Mouse (Mus musculus): ENCODE measurements around the gene Col28a1. TPM values are rescaled to one million over a fixed set of nuclear protein-coding genes. Genes with fewer than 3 reads are reported as not detected.

The Col28a1 gene
- polyA plus RNA-seq, 1 experiment from 2014 or later = not detected

- H3K27ac ChIP-seq (ENCODE audit: low read depth, low read length) = no peak overlapping the region
- ATAC-seq (ENCODE audit: low FRiP score) (no peak), DNase-seq (ENCODE audit: low spot score, missing footprints) (no peak)
- H3K9ac ChIP-seq (ENCODE audit: low read length) = no peak overlapping the region
- H3K4me1 ChIP-seq (ENCODE audit: control insufficient read depth, insufficient read depth, low read length) = peaks cover 3% of the 10 kb centered on the region; the same call in 1 of the 2 replicates
- H3K9me3 ChIP-seq (ENCODE audit: control insufficient read depth, low read length) = no peaks in the 10 kb centered on the region
- H3K4me3 ChIP-seq (ENCODE audit: low read depth, low read length) = no peak overlapping the region
- H3K36me3 ChIP-seq (ENCODE audit: control insufficient read depth, insufficient read depth, low read length) = no peaks in the 10 kb centered on the region
- 95% methylated on average over 2 of the region's 2 CpGs for WGBS
- no peaks in the 10 kb centered on the region for H3K27me3 ChIP-seq (ENCODE audit: control insufficient read depth, insufficient read depth, low read length)
- H3K4me2 ChIP-seq = no peak overlapping the region
Observed at GRCm38 (mm10) chr6:8176116-8176515, 16.3 kb downstream of the Col28a1 start.

GRCm38 (mm10) chr6:8175346-8175745, 17.1 kb downstream of the Col28a1 start:
- Histone ChIP-seq H3K4me3 (ENCODE audit: low read depth, low read length) (no peak overlapping the region), H3K27ac (ENCODE audit: low read depth, low read length) (no peak overlapping the region), H3K27me3 (ENCODE audit: control insufficient read depth, insufficient read depth, low read length) (no peaks in the 10 kb centered on the region), H3K9ac (ENCODE audit: low read length) (no peak overlapping the region), H3K4me1 (ENCODE audit: control insufficient read depth, insufficient read depth, low read length) (peaks cover 3% of the 10 kb centered on the region; the same call in 1 of the 2 replicates), H3K4me2 (no peak overlapping the region), H3K36me3 (ENCODE audit: control insufficient read depth, insufficient read depth, low read length) (no peaks in the 10 kb centered on the region), H3K9me3 (ENCODE audit: control insufficient read depth, low read length) (no peaks in the 10 kb centered on the region)
- ATAC-seq (ENCODE audit: low FRiP score) (no peak), DNase-seq (ENCODE audit: low spot score, missing footprints) (no peak)
- WGBS = 93% methylated on average over 7 of the region's 7 CpGs

DNA sequence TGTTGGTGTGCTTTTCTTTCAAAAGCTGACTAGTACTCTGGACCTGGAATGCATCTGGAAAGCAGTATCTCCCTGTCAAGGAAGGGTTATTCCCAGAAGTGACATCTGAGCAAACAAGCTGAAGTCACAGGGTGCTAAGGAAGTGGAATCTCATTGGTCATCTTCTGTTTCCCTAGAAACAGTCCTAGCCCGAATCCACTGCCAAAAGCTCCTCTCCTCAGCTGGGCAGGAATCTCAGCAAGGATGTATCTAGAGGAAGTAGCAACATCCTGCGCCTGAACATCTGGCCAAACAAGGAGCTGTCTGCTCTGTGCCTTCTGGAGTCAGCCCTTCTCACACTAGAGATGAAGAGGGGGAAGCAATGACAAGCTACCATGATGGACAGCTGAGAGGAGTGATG, 18.4 kb downstream of the Col28a1 start:
- 0 out of 2 replicates have a peak, but pooled peaks have one; percentile 43 for ATAC-seq (ENCODE audit: low FRiP score)
- Histone ChIP-seq H3K9me3 (ENCODE audit: control insufficient read depth, low read length) (no peaks in the 10 kb centered on the region), H3K27me3 (ENCODE audit: control insufficient read depth, insufficient read depth, low read length) (no peaks in the 10 kb centered on the region), H3K4me1 (ENCODE audit: control insufficient read depth, insufficient read depth, low read length) (peaks cover 2% of the 10 kb centered on the region; the same call in 1 of the 2 replicates), H3K9ac (ENCODE audit: low read length) (no peak overlapping the region), H3K4me2 (no peak overlapping the region), H3K36me3 (ENCODE audit: control insufficient read depth, insufficient read depth, low read length) (no peaks in the 10 kb centered on the region), H3K4me3 (ENCODE audit: low read depth, low read length) (no peak overlapping the region), H3K27ac (ENCODE audit: low read depth, low read length) (no peak overlapping the region)
- no peak for DNase-seq (ENCODE audit: low spot score, missing footprints)
- 56% methylated on average over 2 of the region's 2 CpGs for WGBS

DNA sequence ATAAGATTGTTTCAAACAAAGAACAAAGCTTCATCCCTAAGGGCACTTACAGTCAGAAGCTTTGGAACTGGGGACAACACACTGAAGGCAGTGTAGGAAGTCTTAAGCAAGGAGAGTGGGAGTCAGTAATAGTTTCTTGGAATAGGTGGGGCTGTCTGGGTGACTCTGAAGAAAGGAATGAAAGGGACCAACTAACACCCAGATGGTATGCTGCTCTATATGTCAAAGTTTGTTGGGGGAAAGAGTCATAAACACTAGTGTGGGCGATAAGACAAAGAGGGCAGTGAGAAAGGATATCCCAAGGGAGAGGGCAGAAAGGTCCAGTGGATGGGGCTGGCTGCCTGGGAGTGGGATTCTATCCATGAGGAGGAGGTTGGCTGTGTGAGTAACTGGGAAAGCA, 20.3 kb downstream of the Col28a1 start:
- H3K27ac ChIP-seq (ENCODE audit: low read depth, low read length) = no peak overlapping the region
- H3K27me3 ChIP-seq (ENCODE audit: control insufficient read depth, insufficient read depth, low read length) = no peaks in the 10 kb centered on the region
- no peaks in the 10 kb centered on the region for H3K9me3 ChIP-seq (ENCODE audit: control insufficient read depth, low read length)
- no peak overlapping the region for H3K4me3 ChIP-seq (ENCODE audit: low read depth, low read length)
- no peak for DNase-seq (ENCODE audit: low spot score, missing footprints)
- no peak overlapping the region for H3K9ac ChIP-seq (ENCODE audit: low read length)
- no peak overlapping the region for H3K4me2 ChIP-seq
- H3K36me3 ChIP-seq (ENCODE audit: control insufficient read depth, insufficient read depth, low read length) = no peaks in the 10 kb centered on the region
- no peak for ATAC-seq (ENCODE audit: low FRiP score)
- WGBS = 65% methylated on average over 1 of the region's 1 CpGs
- H3K4me1 ChIP-seq (ENCODE audit: control insufficient read depth, insufficient read depth, low read length) = no peaks in the 10 kb centered on the region

- Histone ChIP-seq H3K27me3 (ENCODE audit: control insufficient read depth, insufficient read depth, low read length) (no peaks in the 10 kb centered on the region), H3K9ac (ENCODE audit: low read length) (no peak overlapping the region), H3K4me2 (no peak overlapping the region), H3K4me3 (ENCODE audit: low read depth, low read length) (no peak overlapping the region), H3K27ac (ENCODE audit: low read depth, low read length) (no peak overlapping the region), H3K36me3 (ENCODE audit: control insufficient read depth, insufficient read depth, low read length) (no peaks in the 10 kb centered on the region), H3K4me1 (ENCODE audit: control insufficient read depth, insufficient read depth, low read length) (no peaks in the 10 kb centered on the region), H3K9me3 (ENCODE audit: control insufficient read depth, low read length) (no peaks in the 10 kb centered on the region)
- no peak for ATAC-seq (ENCODE audit: low FRiP score)
- 80% methylated on average over 1 of the region's 1 CpGs for WGBS
- no peak for DNase-seq (ENCODE audit: low spot score, missing footprints)
Observed at GRCm38 (mm10) chr6:8164741-8165140, 27.7 kb downstream of the Col28a1 start.

DNA sequence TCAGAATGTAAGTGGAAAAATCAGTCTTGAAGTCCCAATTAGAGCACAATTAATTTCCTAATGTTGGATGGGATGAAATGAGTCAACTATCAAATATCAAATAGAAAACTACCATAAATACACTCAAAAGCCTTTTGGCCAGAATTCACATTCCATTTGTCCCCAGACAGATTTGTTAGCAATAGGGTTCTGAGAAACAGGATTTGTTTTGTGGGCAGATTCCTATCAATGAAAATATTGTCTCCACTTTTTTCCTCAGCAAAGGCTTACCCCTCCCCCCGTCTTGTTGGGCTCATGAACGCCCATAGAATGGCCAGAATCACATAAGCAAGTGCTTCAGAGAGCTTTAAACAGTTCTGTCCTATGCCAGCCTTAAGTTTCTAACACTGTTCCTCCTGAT, 32.4 kb downstream of the Col28a1 start:
- Histone ChIP-seq H3K9me3 (ENCODE audit: control insufficient read depth, low read length) (no peaks in the 10 kb centered on the region), H3K4me3 (ENCODE audit: low read depth, low read length) (no peak overlapping the region), H3K27me3 (ENCODE audit: control insufficient read depth, insufficient read depth, low read length) (no peaks in the 10 kb centered on the region), H3K36me3 (ENCODE audit: control insufficient read depth, insufficient read depth, low read length) (no peaks in the 10 kb centered on the region), H3K9ac (ENCODE audit: low read length) (no peak overlapping the region), H3K27ac (ENCODE audit: low read depth, low read length) (no peak overlapping the region), H3K4me1 (ENCODE audit: control insufficient read depth, insufficient read depth, low read length) (no peaks in the 10 kb centered on the region), H3K4me2 (no peak overlapping the region)
- DNase-seq (ENCODE audit: low spot score, missing footprints) (no peak), ATAC-seq (ENCODE audit: low FRiP score) (no peak)
- WGBS = 59% methylated on average over 2 of the region's 2 CpGs

DNA sequence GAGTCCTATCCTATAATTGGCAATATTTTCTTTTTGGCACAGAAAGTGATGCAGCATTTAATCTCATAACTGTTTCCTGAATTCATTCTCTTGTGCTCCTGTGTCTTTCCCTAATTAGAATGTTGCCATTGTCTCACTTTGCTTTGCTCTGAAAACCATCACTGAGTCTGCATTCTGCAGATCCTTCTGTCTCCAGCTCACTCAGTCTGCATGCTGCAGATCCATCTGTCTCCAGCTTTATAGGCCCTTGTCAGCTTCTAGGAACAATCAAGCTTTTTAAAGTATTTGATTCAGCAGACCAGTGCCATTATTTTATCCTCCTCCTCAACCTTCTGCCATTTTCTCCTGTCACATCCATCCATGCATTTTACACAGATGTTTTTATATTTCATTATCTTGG, 35.3 kb downstream of the Col28a1 start:
- no peaks in the 10 kb centered on the region for H3K4me1 ChIP-seq (ENCODE audit: control insufficient read depth, insufficient read depth, low read length)
- H3K27ac ChIP-seq (ENCODE audit: low read depth, low read length) = no peak overlapping the region
- ATAC-seq (ENCODE audit: low FRiP score) = no peak
- H3K27me3 ChIP-seq (ENCODE audit: control insufficient read depth, insufficient read depth, low read length) = no peaks in the 10 kb centered on the region
- H3K4me2 ChIP-seq = no peak overlapping the region
- H3K4me3 ChIP-seq (ENCODE audit: low read depth, low read length) = no peak overlapping the region
- H3K9ac ChIP-seq (ENCODE audit: low read length) = no peak overlapping the region
- no peak for DNase-seq (ENCODE audit: low spot score, missing footprints)
- H3K9me3 ChIP-seq (ENCODE audit: control insufficient read depth, low read length) = no peaks in the 10 kb centered on the region
- H3K36me3 ChIP-seq (ENCODE audit: control insufficient read depth, insufficient read depth, low read length) = no peaks in the 10 kb centered on the region

GRCm38 (mm10) chr6:8152551-8153361, 39.7 kb downstream of the Col28a1 start:
- H3K27me3 ChIP-seq (ENCODE audit: control insufficient read depth, insufficient read depth, low read length) = no peaks in the 10 kb centered on the region
- no peaks in the 10 kb centered on the region for H3K9me3 ChIP-seq (ENCODE audit: control insufficient read depth, low read length)
- H3K27ac ChIP-seq (ENCODE audit: low read depth, low read length) = no peak overlapping the region
- WGBS = 65% methylated on average over 10 of the region's 10 CpGs
- H3K9ac ChIP-seq (ENCODE audit: low read length) = no peak overlapping the region
- H3K36me3 ChIP-seq (ENCODE audit: control insufficient read depth, insufficient read depth, low read length) = no peaks in the 10 kb centered on the region
- ATAC-seq (ENCODE audit: low FRiP score) (peak; percentile 66; the same call in 1 of the 2 replicates), DNase-seq (ENCODE audit: low spot score, missing footprints) (no peak)
- no peak overlapping the region for H3K4me3 ChIP-seq (ENCODE audit: low read depth, low read length)
- no peaks in the 10 kb centered on the region for H3K4me1 ChIP-seq (ENCODE audit: control insufficient read depth, insufficient read depth, low read length)
- H3K4me2 ChIP-seq = no peak overlapping the region

- ATAC-seq (ENCODE audit: low FRiP score) (no peak), DNase-seq (ENCODE audit: low spot score, missing footprints) (no peak)
- no peak overlapping the region for H3K4me3 ChIP-seq (ENCODE audit: low read depth, low read length)
- no peak overlapping the region for H3K9ac ChIP-seq (ENCODE audit: low read length)
- no peaks in the 10 kb centered on the region for H3K9me3 ChIP-seq (ENCODE audit: control insufficient read depth, low read length)
- no peak overlapping the region for H3K4me2 ChIP-seq
- 84% methylated on average over 2 of the region's 2 CpGs for WGBS
- H3K27me3 ChIP-seq (ENCODE audit: control insufficient read depth, insufficient read depth, low read length) = no peaks in the 10 kb centered on the region
- H3K4me1 ChIP-seq (ENCODE audit: control insufficient read depth, insufficient read depth, low read length) = no peaks in the 10 kb centered on the region
- H3K27ac ChIP-seq (ENCODE audit: low read depth, low read length) = no peak overlapping the region
- no peaks in the 10 kb centered on the region for H3K36me3 ChIP-seq (ENCODE audit: control insufficient read depth, insufficient read depth, low read length)
Observed at GRCm38 (mm10) chr6:8148916-8149315, 43.5 kb downstream of the Col28a1 start.
